Mouse (Mus musculus) intestine, embryonic 14.5 days (tissue): Measurements from ENCODE around the gene Klhl32. TPM values are rescaled to one million over a fixed set of nuclear protein-coding genes. Genes with fewer than 3 reads are reported as not detected.

Source experiments
- ATAC-seq: fragments of 200-750 bp; cut with Nextera tagmentation; replicated peaks from 2 replicates; pipeline ENCODE4 v1.8.0; 2017; ENCODE audit warnings: low read depth, moderate number of reproducible peaks, moderate TSS enrichment, moderate library complexity; ENCODE audit not compliant: low FRiP score, low TSS enrichment
- DNase-seq: peaks from one replicate; pipeline ENCODE4 v3.0.0-alpha.2; 2018; ENCODE audit warnings: low spot score
- H3K27ac ChIP-seq: fragments of 300-500 bp; sonication (generic); 2 replicates; pipeline ENCODE4 v1.5.1; 2014; ENCODE audit warnings: low read depth, mild to moderate bottlenecking, control low read depth
- H3K27me3 ChIP-seq: fragments of 300-500 bp; sonication (generic); replicated peaks from 2 replicates; pipeline ENCODE4 v1.6.1; 2014; ENCODE audit warnings: low read length, control low read depth; ENCODE audit not compliant: control insufficient read depth, insufficient read depth
- H3K36me3 ChIP-seq: fragments of 300-500 bp; sonication (generic); 2 replicates; pipeline ENCODE4 v1.6.1; 2014; ENCODE audit warnings: low read length, control low read depth; ENCODE audit not compliant: control insufficient read depth, insufficient read depth
- H3K4me1 ChIP-seq: fragments of 300-500 bp; sonication (generic); replicated peaks from 2 replicates; pipeline ENCODE4 v1.6.1; 2014; ENCODE audit warnings: low read length, control low read depth, mixed read lengths; ENCODE audit not compliant: control insufficient read depth, insufficient read depth
- H3K4me2 ChIP-seq: fragments of 300-500 bp; sonication (generic); 2 replicates; pipeline ENCODE4 v1.6.1; 2014; ENCODE audit warnings: low read length
- H3K4me3 ChIP-seq: fragments of 300-500 bp; sonication (generic); 2 replicates; pipeline ENCODE4 v1.5.1; 2014; ENCODE audit warnings: low read depth, low read length, control low read depth, mixed read lengths
- H3K9ac ChIP-seq: fragments of 300-500 bp; sonication (generic); 2 replicates; pipeline ENCODE4 v1.6.1; 2014; ENCODE audit warnings: mild to moderate bottlenecking, low read length
- H3K9me3 ChIP-seq: fragments of 300-500 bp; sonication (generic); 2 replicates; pipeline ENCODE4 v1.6.1; 2016; ENCODE audit warnings: low read length, control low read depth; ENCODE audit not compliant: control insufficient read depth
- WGBS: fragments of 180-500 bp; shearing (Covaris S2); extraction: QIAGEN DNeasy Blood & Tissue Kit; methylation state at CpG from one replicate; pipeline ENCODE4 v1.1.7; 2014; 5-methylcytosine and 5-hydroxymethylcytosine counted together
- polyA plus RNA-seq: library from polyadenylated mRNA; unstranded; fragments of >200 nt; fragmentation: Nextera tagmentation; extraction: Ambion mirVana; gene quantifications from 2 replicates; pipeline ENCODE4 v1.2.1, GENCODE M21; 2014

The Klhl32 gene
- polyA plus RNA-seq, 1 experiment from 2014 or later: 5.5 TPM

DNA sequence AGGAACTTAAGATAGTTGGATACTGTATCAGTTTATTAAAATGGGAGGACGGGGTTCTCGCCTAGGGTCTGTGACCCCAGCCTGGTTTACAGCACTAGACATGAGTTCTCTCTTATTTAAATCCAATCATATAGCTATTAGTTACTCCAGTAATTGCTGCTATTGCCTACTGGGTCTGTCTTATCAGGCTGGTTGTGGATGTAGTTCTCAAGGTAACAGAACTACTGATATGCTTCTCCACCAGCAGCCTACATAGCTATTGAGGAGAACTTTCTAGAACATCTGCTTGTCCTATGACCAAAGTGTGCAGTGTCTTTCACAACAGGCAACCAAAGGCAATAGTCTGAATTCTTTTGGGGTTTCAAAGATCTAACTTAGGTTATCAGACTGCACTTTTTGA is 241.4 kb downstream of the Klhl32 start:
- no peak for ATAC-seq
- no peaks in the 10 kb centered on the region for H3K27me3 ChIP-seq
- H3K4me3 ChIP-seq: no peak overlapping the region
- no peaks in the 10 kb centered on the region for H3K36me3 ChIP-seq
- no peak overlapping the region for H3K27ac ChIP-seq
- no peaks in the 10 kb centered on the region for H3K9me3 ChIP-seq
- WGBS: 100% methylated on average over 2 of the region's 2 CpGs
- H3K9ac ChIP-seq: no peak overlapping the region
- no peak for DNase-seq
- no peak overlapping the region for H3K4me2 ChIP-seq
- H3K4me1 ChIP-seq: no peaks in the 10 kb centered on the region

DNA sequence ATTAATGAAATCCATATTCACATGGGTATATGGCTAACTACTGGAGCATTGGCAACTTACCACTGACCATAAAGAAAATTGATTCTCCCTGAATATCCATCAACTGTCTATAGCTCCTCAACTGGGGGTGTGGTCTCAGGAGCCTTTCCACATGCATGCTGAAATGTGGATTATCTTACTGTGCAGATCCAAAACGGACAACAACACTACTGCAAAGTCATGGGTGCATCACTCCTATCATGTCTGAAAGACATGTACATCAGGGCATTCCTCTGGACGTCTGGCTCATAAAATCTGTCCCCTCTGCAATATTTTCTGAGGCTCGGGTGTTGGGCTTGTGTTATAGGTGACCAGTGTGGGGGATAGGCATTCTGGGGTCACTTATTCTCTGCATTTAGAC is 241.8 kb downstream of the Klhl32 start:
- ATAC-seq: no peak
- WGBS: 78% methylated on average over 3 of the region's 3 CpGs

DNA sequence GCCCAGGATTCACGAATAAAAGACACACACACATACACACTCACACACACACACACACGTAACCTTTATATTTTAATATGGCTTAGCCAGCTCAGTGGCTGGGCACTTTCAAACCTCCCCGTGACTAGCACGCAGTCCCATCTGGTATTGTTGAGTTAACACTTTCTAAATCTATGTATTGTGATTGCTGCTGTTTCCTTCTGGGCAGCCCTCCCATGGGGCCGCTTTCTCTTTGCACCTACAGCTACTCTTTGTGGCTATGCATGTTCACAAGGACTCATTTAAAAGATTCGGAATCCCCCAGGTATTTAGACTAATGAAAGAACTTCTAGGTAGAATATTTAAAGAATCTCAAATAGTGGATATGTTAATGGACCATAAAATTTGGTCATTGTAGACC is 249.2 kb downstream of the Klhl32 start:
- H3K4me1 ChIP-seq: no peaks in the 10 kb centered on the region
- no peaks in the 10 kb centered on the region for H3K27me3 ChIP-seq
- DNase-seq (no peak), ATAC-seq (no peak)
- H3K4me3 ChIP-seq: no peak overlapping the region
- no peak overlapping the region for H3K27ac ChIP-seq
- peaks cover 46% of the 10 kb centered on the region for H3K36me3 ChIP-seq
- no peaks in the 10 kb centered on the region for H3K9me3 ChIP-seq
- no peak overlapping the region for H3K9ac ChIP-seq
- no peak overlapping the region for H3K4me2 ChIP-seq
- 96% methylated on average over 6 of the region's 6 CpGs for WGBS

More for the DNA sequence above, 241.8 kb downstream of the Klhl32 start:
- Histone ChIP-seq H3K4me3 (no peak overlapping the region), H3K9ac (no peak overlapping the region), H3K27me3 (no peaks in the 10 kb centered on the region), H3K27ac (no peak overlapping the region), H3K36me3 (no peaks in the 10 kb centered on the region), H3K4me2 (no peak overlapping the region), H3K9me3 (no peaks in the 10 kb centered on the region), H3K4me1 (no peaks in the 10 kb centered on the region)
- no peak for DNase-seq

DNA sequence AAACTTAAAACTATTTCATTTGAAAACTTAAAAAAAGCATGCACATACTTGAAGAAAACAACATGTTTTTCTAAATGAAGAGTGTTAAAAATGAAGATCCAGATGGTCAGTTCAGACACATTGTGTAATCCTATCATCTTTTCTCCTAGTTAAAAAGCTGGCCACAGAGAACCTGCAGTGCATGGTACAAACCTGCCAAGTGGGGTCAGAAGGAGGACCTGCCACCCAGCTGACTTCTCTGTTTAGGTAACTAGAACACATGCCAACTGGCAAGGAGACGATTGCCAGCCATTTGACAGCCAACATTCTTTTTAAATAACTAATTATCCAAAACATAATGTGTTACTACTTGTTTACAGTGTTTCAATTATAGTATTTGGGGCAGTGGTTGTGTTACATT is 252.3 kb downstream of the Klhl32 start:
- Histone ChIP-seq H3K27ac (no peak overlapping the region), H3K4me2 (no peak overlapping the region), H3K27me3 (no peaks in the 10 kb centered on the region), H3K9ac (no peak overlapping the region), H3K36me3 (peaks cover 52% of the 10 kb centered on the region), H3K9me3 (no peaks in the 10 kb centered on the region), H3K4me1 (no peaks in the 10 kb centered on the region), H3K4me3 (no peak overlapping the region)
- WGBS: 80% methylated on average over 1 of the region's 1 CpGs
- no peak for ATAC-seq
- DNase-seq: no peak

DNA sequence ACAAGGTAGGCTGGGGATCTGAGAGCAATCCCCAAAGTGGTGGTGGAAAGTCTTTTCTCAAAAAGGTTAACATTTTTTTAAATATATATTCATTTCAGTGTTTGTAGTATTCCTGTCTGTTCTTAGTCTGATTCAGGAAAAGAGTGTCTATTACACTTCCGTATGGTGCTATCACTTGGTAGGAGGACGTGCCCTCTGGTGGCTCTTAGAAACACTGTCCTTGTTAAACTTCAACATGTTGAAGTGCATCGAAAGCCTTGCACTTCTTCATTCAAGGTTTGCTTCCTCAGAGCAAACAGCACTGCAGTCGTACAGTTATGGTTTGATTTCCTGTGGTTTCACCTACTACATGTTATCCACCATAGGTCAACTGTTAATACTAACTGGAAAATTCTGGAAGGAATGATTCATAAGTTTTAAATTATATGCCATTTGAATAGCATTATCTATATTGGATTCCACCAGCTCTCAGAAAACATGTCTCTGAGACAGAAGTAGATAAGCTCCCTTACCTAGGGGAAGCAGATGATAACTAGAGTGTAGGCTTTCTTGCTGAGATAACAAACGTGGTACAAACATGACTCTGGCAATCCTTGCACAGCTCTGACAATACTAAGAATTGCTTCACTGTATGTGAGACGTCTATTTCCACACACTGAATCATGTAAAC is 253.8 kb downstream of the Klhl32 start:
- no peak overlapping the region for H3K4me2 ChIP-seq
- H3K4me1 ChIP-seq: no peaks in the 10 kb centered on the region
- 85% methylated on average over 6 of the region's 6 CpGs for WGBS
- peaks cover 38% of the 10 kb centered on the region for H3K36me3 ChIP-seq
- no peak for ATAC-seq
- DNase-seq: no peak
- no peaks in the 10 kb centered on the region for H3K27me3 ChIP-seq
- H3K27ac ChIP-seq: no peak overlapping the region
- H3K9me3 ChIP-seq: no peaks in the 10 kb centered on the region
- H3K4me3 ChIP-seq: no peak overlapping the region
- no peak overlapping the region for H3K9ac ChIP-seq

DNA sequence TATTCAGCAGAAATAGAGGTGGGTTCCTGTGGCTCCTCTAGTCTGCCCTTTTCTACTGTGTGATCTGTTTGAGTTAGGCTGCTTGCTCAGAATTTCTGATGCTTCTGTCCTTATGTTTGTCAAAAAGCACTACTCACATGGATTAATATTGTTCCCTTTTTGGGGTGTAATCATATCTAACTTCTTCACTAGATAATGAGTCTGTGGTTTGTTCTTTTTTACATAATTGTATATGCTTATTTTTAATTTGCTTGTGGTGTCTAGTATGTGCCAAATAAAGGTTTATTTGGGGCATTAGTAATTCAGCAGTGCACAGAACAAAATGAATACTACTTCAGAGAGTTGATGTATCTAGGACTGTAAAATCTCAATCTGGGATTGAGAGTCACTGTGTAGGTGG is 256.1 kb downstream of the Klhl32 start:
- H3K4me1 ChIP-seq: no peaks in the 10 kb centered on the region
- peaks cover 27% of the 10 kb centered on the region for H3K36me3 ChIP-seq
- no peaks in the 10 kb centered on the region for H3K9me3 ChIP-seq
- no peak for ATAC-seq
- H3K4me3 ChIP-seq: no peak overlapping the region
- no peak overlapping the region for H3K9ac ChIP-seq
- H3K27ac ChIP-seq: no peak overlapping the region
- no peak for DNase-seq
- H3K4me2 ChIP-seq: no peak overlapping the region
- H3K27me3 ChIP-seq: no peaks in the 10 kb centered on the region

DNA sequence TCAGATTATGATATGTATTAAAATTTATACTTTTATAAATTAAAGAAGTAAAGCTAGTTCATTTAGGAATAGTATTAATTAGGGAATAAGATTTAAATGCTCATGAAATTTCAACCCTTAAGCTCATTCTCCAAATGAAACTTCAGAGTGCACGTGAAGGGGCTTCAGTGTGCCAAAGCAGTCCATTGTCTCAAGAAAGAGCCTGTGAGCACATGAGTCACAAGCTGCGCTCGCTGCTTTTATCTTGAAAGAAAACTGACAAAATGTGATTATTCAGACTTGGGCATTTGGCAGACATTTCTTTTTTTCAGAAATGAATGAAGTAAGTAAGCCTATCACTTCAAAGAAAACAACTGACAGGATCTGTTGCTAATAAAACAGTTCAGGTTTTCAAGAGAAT is 266.9 kb downstream of the Klhl32 start:
- H3K36me3 ChIP-seq: peaks cover 17% of the 10 kb centered on the region
- H3K9me3 ChIP-seq: no peaks in the 10 kb centered on the region
- no peaks in the 10 kb centered on the region for H3K4me1 ChIP-seq
- no peaks in the 10 kb centered on the region for H3K27me3 ChIP-seq
- no peak overlapping the region for H3K9ac ChIP-seq
- no peak overlapping the region for H3K27ac ChIP-seq
- DNase-seq: no peak
- no peak overlapping the region for H3K4me3 ChIP-seq
- H3K4me2 ChIP-seq: no peak overlapping the region
- ATAC-seq: no peak
- 88% methylated on average over 3 of the region's 3 CpGs for WGBS

DNA sequence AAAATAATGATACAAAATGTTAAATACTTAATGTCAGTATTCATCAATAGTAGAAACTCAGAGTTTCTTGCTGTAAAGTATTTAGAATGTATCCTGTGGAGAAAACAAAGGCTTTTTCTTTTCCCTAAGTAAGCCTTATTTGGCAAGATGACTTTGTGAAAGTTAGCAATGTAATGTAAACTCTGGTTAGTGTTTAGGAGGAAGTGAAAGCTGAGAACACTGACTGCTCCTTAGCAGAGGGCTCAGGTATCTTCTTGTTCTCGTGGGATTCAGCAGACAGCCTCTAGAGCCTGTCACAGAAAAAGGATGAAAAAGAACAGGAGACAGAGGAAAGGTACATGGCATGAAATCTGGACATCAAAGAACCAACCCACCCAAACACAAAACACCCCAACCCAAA is 268.6 kb downstream of the Klhl32 start:
- Histone ChIP-seq H3K27me3 (no peaks in the 10 kb centered on the region), H3K4me2 (no peak overlapping the region), H3K9me3 (no peaks in the 10 kb centered on the region), H3K36me3 (peaks cover 8% of the 10 kb centered on the region), H3K27ac (no peak overlapping the region), H3K9ac (no peak overlapping the region), H3K4me1 (no peaks in the 10 kb centered on the region), H3K4me3 (no peak overlapping the region)
- ATAC-seq (no peak), DNase-seq (no peak)
- WGBS: 29% methylated on average over 1 of the region's 1 CpGs

DNA sequence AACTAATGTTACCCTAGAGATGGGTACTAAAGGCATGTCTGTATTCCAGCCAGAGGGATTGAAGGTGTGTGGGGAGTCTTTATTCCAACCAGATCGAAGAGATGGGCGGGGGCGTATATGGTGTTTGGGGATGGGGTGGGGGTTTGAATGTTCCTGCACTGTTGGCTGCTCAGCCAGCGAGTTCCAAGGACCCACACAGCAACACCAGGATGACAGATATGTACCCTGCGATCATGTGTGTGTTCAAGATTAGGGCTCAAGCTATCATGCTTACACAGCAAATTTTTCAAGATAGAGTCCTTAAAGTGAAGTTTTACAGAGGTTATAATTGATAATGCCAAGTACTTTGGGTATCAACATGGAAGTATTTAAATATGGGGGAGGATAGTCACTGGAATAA is 273.3 kb downstream of the Klhl32 start:
- no peaks in the 10 kb centered on the region for H3K27me3 ChIP-seq
- H3K36me3 ChIP-seq: peaks cover 18% of the 10 kb centered on the region
- H3K4me2 ChIP-seq: no peak overlapping the region
- ATAC-seq (no peak), DNase-seq (no peak)
- no peaks in the 10 kb centered on the region for H3K4me1 ChIP-seq
- WGBS: 92% methylated on average over 5 of the region's 5 CpGs
- no peak overlapping the region for H3K4me3 ChIP-seq
- no peak overlapping the region for H3K9ac ChIP-seq
- H3K27ac ChIP-seq: no peak overlapping the region
- no peaks in the 10 kb centered on the region for H3K9me3 ChIP-seq
